Mouse (Mus musculus): ENCODE results near the gene Ddah1. TPM values are rescaled to one million over a fixed set of nuclear protein-coding genes. Genes with fewer than 3 reads are reported as not detected.

Gene Ddah1
- polyA plus RNA-seq, 1 experiment from 2014 or later, result 73.5 TPM

- Histone ChIP-seq H3K27ac (ENCODE audit: low read length) (no peak overlapping the region), H3K36me3 (ENCODE audit: insufficient read depth, low read length) (no peaks in the 10 kb centered on the region; the same call in 1 of the 2 replicates)
- WGBS, result 55% methylated on average over 5 of the region's 5 CpGs
Observed at GRCm38 (mm10) chr3:145925506-145925905, 167.0 kb downstream of the Ddah1 start.

GRCm38 (mm10) chr3:145929525-145930400 lies 171.3 kb downstream of the Ddah1 start:
- Histone ChIP-seq H3K9me3 (ENCODE audit: low read length) (no peaks in the 10 kb centered on the region), H3K27me3 (ENCODE audit: insufficient read depth, low read length) (no peaks in the 10 kb centered on the region), H3K27ac (ENCODE audit: low read length) (no peak overlapping the region), H3K4me2 (replicated peaks; ENCODE audit: low read depth, low read length) (no peak overlapping the region), H3K36me3 (ENCODE audit: insufficient read depth, low read length) (peaks cover 26% of the 10 kb centered on the region), H3K9ac (replicated peaks; ENCODE audit: low read length) (no peak overlapping the region), H3K4me1 (ENCODE audit: insufficient read depth, low read length) (peaks cover 18% of the 10 kb centered on the region), H3K4me3 (ENCODE audit: low read length) (no peak overlapping the region)
- ATAC-seq (ENCODE audit: low FRiP score, low TSS enrichment), result no peak
- WGBS, result 41% methylated on average over 7 of the region's 7 CpGs

More at GRCm38 (mm10) chr3:145925506-145925905, 167.0 kb downstream of the Ddah1 start:
- Histone ChIP-seq H3K4me3 (ENCODE audit: low read length) (peak overlapping the region; percentile 89), H3K9ac (replicated peaks; ENCODE audit: low read length) (peak overlapping the region; percentile 48), H3K4me1 (ENCODE audit: insufficient read depth, low read length) (peaks cover 29% of the 10 kb centered on the region), H3K9me3 (ENCODE audit: low read length) (no peaks in the 10 kb centered on the region), H3K27me3 (ENCODE audit: insufficient read depth, low read length) (no peaks in the 10 kb centered on the region), H3K4me2 (replicated peaks; ENCODE audit: low read depth, low read length) (peak overlapping the region; percentile 61)
- no peak for ATAC-seq (ENCODE audit: low FRiP score, low TSS enrichment)

- Histone ChIP-seq H3K27me3 (ENCODE audit: insufficient read depth, low read length) (no peaks in the 10 kb centered on the region), H3K9me3 (ENCODE audit: low read length) (no peaks in the 10 kb centered on the region), H3K27ac (ENCODE audit: low read length) (no peak overlapping the region), H3K4me1 (ENCODE audit: insufficient read depth, low read length) (peaks cover 12% of the 10 kb centered on the region), H3K4me2 (replicated peaks; ENCODE audit: low read depth, low read length) (no peak overlapping the region), H3K36me3 (ENCODE audit: insufficient read depth, low read length) (peaks cover 26% of the 10 kb centered on the region), H3K4me3 (ENCODE audit: low read length) (no peak overlapping the region), H3K9ac (replicated peaks; ENCODE audit: low read length) (no peak overlapping the region)
- WGBS, result 65% methylated on average over 9 of the region's 9 CpGs
- no peak for ATAC-seq (ENCODE audit: low FRiP score, low TSS enrichment)
Observed at GRCm38 (mm10) chr3:145933845-145934244, 175.4 kb downstream of the Ddah1 start.

GRCm38 (mm10) chr3:145937505-145938404 lies 179.3 kb downstream of the Ddah1 start, which contains the start of gene 2410004B18Rik:
TSS of gene 2410004B18Rik (plus strand) at chr3:145938014.
- Histone ChIP-seq H3K9me3 (ENCODE audit: low read length) (no peaks in the 10 kb centered on the region), H3K4me3 (ENCODE audit: low read length) (peak within 1 kb of the TSS; percentile 96), H3K4me1 (ENCODE audit: insufficient read depth, low read length) (peaks cover 29% of the 10 kb centered on the region), H3K36me3 (ENCODE audit: insufficient read depth, low read length) (peaks cover 18% of the 10 kb centered on the region), H3K27ac (ENCODE audit: low read length) (peak within 1 kb of the TSS; percentile 54; the same call in 1 of the 2 replicates), H3K27me3 (ENCODE audit: insufficient read depth, low read length) (no peaks in the 10 kb centered on the region), H3K4me2 (replicated peaks; ENCODE audit: low read depth, low read length) (peak within 1 kb of the TSS; percentile 67), H3K9ac (replicated peaks; ENCODE audit: low read length) (peak within 1 kb of the TSS; percentile 89)
- WGBS, result 1% methylated on average over 65 of the region's 70 CpGs
- peak; percentile 93 for ATAC-seq (ENCODE audit: low FRiP score, low TSS enrichment)

GRCm38 (mm10) chr3:145938405-145939349 lies 180.2 kb downstream of the Ddah1 start:
- H3K9ac ChIP-seq (replicated peaks; ENCODE audit: low read length), result peak overlapping the region; percentile 89
- peak overlapping the region; percentile 67 for H3K4me2 ChIP-seq (replicated peaks; ENCODE audit: low read depth, low read length)
- H3K27me3 ChIP-seq (ENCODE audit: insufficient read depth, low read length), result no peaks in the 10 kb centered on the region
- peak overlapping the region; percentile 96 for H3K4me3 ChIP-seq (ENCODE audit: low read length)
- no peaks in the 10 kb centered on the region for H3K9me3 ChIP-seq (ENCODE audit: low read length)
- peaks cover 29% of the 10 kb centered on the region for H3K4me1 ChIP-seq (ENCODE audit: insufficient read depth, low read length)
- WGBS, result 20% methylated on average over 46 of the region's 50 CpGs
- H3K36me3 ChIP-seq (ENCODE audit: insufficient read depth, low read length), result peaks cover 11% of the 10 kb centered on the region
- no peak overlapping the region for H3K27ac ChIP-seq (ENCODE audit: low read length)
- ATAC-seq (ENCODE audit: low FRiP score, low TSS enrichment), result peak; percentile 16

- Histone ChIP-seq H3K27me3 (ENCODE audit: insufficient read depth, low read length) (no peaks in the 10 kb centered on the region), H3K4me1 (ENCODE audit: insufficient read depth, low read length) (peaks cover 29% of the 10 kb centered on the region), H3K4me3 (ENCODE audit: low read length) (peak overlapping the region; percentile 96), H3K27ac (ENCODE audit: low read length) (no peak overlapping the region), H3K9ac (replicated peaks; ENCODE audit: low read length) (no peak overlapping the region; the same call in 1 of the 2 replicates), H3K4me2 (replicated peaks; ENCODE audit: low read depth, low read length) (peak overlapping the region; percentile 67), H3K36me3 (ENCODE audit: insufficient read depth, low read length) (peaks cover 12% of the 10 kb centered on the region), H3K9me3 (ENCODE audit: low read length) (no peaks in the 10 kb centered on the region)
- 89% methylated on average over 12 of the region's 12 CpGs for WGBS
- ATAC-seq (ENCODE audit: low FRiP score, low TSS enrichment), result no peak
Observed at GRCm38 (mm10) chr3:145939402-145939801, 180.9 kb downstream of the Ddah1 start.

GRCm38 (mm10) chr3:145939971-145940370 lies 181.5 kb downstream of the Ddah1 start:
- no peak for ATAC-seq (ENCODE audit: low FRiP score, low TSS enrichment)
- H3K4me2 ChIP-seq (replicated peaks; ENCODE audit: low read depth, low read length), result no peak overlapping the region
- H3K27me3 ChIP-seq (ENCODE audit: insufficient read depth, low read length), result no peaks in the 10 kb centered on the region
- no peak overlapping the region for H3K9ac ChIP-seq (replicated peaks; ENCODE audit: low read length)
- H3K4me3 ChIP-seq (ENCODE audit: low read length), result no peak overlapping the region
- peaks cover 29% of the 10 kb centered on the region for H3K4me1 ChIP-seq (ENCODE audit: insufficient read depth, low read length)
- H3K27ac ChIP-seq (ENCODE audit: low read length), result no peak overlapping the region
- H3K36me3 ChIP-seq (ENCODE audit: insufficient read depth, low read length), result peaks cover 17% of the 10 kb centered on the region
- H3K9me3 ChIP-seq (ENCODE audit: low read length), result no peaks in the 10 kb centered on the region
- WGBS, result 91% methylated on average over 4 of the region's 4 CpGs

GRCm38 (mm10) chr3:145941971-145942370 lies 183.5 kb downstream of the Ddah1 start:
- Histone ChIP-seq H3K27me3 (ENCODE audit: insufficient read depth, low read length) (no peaks in the 10 kb centered on the region), H3K4me2 (replicated peaks; ENCODE audit: low read depth, low read length) (no peak overlapping the region), H3K36me3 (ENCODE audit: insufficient read depth, low read length) (peaks cover 18% of the 10 kb centered on the region), H3K4me1 (ENCODE audit: insufficient read depth, low read length) (peaks cover 29% of the 10 kb centered on the region), H3K9me3 (ENCODE audit: low read length) (no peaks in the 10 kb centered on the region), H3K9ac (replicated peaks; ENCODE audit: low read length) (no peak overlapping the region), H3K27ac (ENCODE audit: low read length) (no peak overlapping the region), H3K4me3 (ENCODE audit: low read length) (no peak overlapping the region)
- 14% methylated on average over 3 of the region's 3 CpGs for WGBS
- ATAC-seq (ENCODE audit: low FRiP score, low TSS enrichment), result no peak

Data from kidney, embryonic 16.5 days (tissue).